Mouse (Mus musculus) intestine, postnatal 0 days (tissue): ENCODE results near the gene Cryaa. TPM values are rescaled to one million over a fixed set of nuclear protein-coding genes. Genes with fewer than 3 reads are reported as not detected.

Source experiments
- ATAC-seq: fragments of 200-750 bp; cut with Nextera tagmentation; 2 replicates; pipeline ENCODE4 v1.8.0; 2017; ENCODE audit warnings: mild to moderate bottlenecking, moderate TSS enrichment, moderate library complexity
- H3K27ac ChIP-seq: fragments of 300-500 bp; sonication (generic); 2 replicates; pipeline ENCODE4 v1.5.1; 2014; ENCODE audit warnings: mild to moderate bottlenecking, low read depth, low read length, moderate library complexity
- H3K27me3 ChIP-seq: fragments of 300-500 bp; sonication (generic); replicated peaks from 2 replicates; pipeline ENCODE4 v1.6.1; 2014; ENCODE audit warnings: low read length, mixed read lengths; ENCODE audit not compliant: control insufficient read depth, insufficient read depth
- H3K36me3 ChIP-seq: fragments of 300-500 bp; sonication (generic); 2 replicates; pipeline ENCODE4 v1.6.1; 2014; ENCODE audit warnings: mild to moderate bottlenecking, moderate library complexity; ENCODE audit not compliant: control insufficient read depth, insufficient read depth
- H3K4me1 ChIP-seq: fragments of 300-500 bp; sonication (generic); replicated peaks from 2 replicates; pipeline ENCODE4 v1.6.1; 2014; ENCODE audit warnings: antibody characterized with exemption, low read length, mixed read lengths; ENCODE audit not compliant: control insufficient read depth, insufficient read depth
- H3K4me2 ChIP-seq: fragments of 300-500 bp; sonication (generic); replicated peaks from 2 replicates; pipeline ENCODE4 v1.6.1; 2014; ENCODE audit warnings: low read depth, mild to moderate bottlenecking, moderate library complexity
- H3K4me3 ChIP-seq: fragments of 300-500 bp; sonication (generic); 2 replicates; pipeline ENCODE4 v1.5.1; 2014; ENCODE audit warnings: low read depth, low read length
- H3K9ac ChIP-seq: fragments of 300-500 bp; sonication (generic); 2 replicates; pipeline ENCODE4 v1.6.1; 2014; ENCODE audit warnings: mild to moderate bottlenecking, low read depth, low read length
- H3K9me3 ChIP-seq: fragments of 300-500 bp; sonication (generic); 2 replicates; pipeline ENCODE4 v1.6.1; 2016; ENCODE audit warnings: mixed run types; ENCODE audit not compliant: control insufficient read depth
- CTCF ChIP-seq: sonication (generic); IDR thresholded peaks from 2 replicates; pipeline ENCODE4 v1.5.1; 2016; ENCODE audit warnings: low read depth, mild to moderate bottlenecking, control low read depth, antibody characterized with exemption, moderate library complexity
- WGBS: fragments of 180-500 bp; shearing (Covaris S2); extraction: QIAGEN DNeasy Blood & Tissue Kit; methylation state at CpG from one replicate; pipeline ENCODE4 v1.1.7; 2014; 5-methylcytosine and 5-hydroxymethylcytosine counted together
- polyA plus RNA-seq: library from polyadenylated mRNA; unstranded; fragments of >200 nt; fragmentation: Nextera tagmentation; extraction: Ambion mirVana; gene quantifications from 2 replicates; pipeline ENCODE4 v1.2.1, GENCODE M21; 2015

The Cryaa gene
- polyA plus RNA-seq, 1 experiment from 2014 or later, result 0.09 TPM

DNA sequence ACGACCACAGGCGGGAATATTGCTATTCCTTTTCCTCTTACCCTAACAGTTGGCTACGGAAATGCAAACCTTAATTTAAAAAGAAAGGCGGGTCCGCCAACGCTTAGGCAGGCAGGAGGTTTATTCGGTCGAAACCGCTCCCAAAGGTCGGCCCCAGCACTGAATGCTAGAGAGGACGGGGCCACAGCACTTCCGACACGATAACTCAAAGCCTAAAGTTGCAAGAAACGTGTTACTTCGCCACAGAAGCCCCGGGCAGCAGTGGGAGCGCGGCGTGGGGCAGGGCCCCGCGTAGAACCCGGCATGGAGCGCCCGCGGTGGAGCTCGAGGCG, 19.5 kb upstream of the Cryaa start:
- Histone ChIP-seq H3K36me3 (peaks cover 16% of the 10 kb centered on the region), H3K4me2 (peak overlapping the region; percentile 76), H3K27ac (peak overlapping the region; percentile 86), H3K4me3 (peak overlapping the region; percentile 97), H3K4me1 (peaks cover 5% of the 10 kb centered on the region; the same call in 1 of the 2 replicates), H3K9me3 (no peaks in the 10 kb centered on the region), H3K27me3 (no peaks in the 10 kb centered on the region), H3K9ac (peak overlapping the region; percentile 96)
- WGBS, result 0% methylated on average over 27 of the region's 27 CpGs
- no peak for TF ChIP-seq CTCF
- 0 out of 2 replicates have a peak, but pooled peaks have one; percentile 1 for ATAC-seq

- no peaks in the 10 kb centered on the region for H3K9me3 ChIP-seq
- H3K4me2 ChIP-seq, result peak within 1 kb of the TSS; percentile 77
- peak within 1 kb of the TSS; percentile 96 for H3K9ac ChIP-seq
- under 1% methylated on average over 74 of the region's 77 CpGs for WGBS
- H3K4me3 ChIP-seq, result peak within 1 kb of the TSS; percentile 97
- no peaks in the 10 kb centered on the region for H3K27me3 ChIP-seq
- H3K36me3 ChIP-seq, result peaks cover 10% of the 10 kb centered on the region
- peak within 1 kb of the TSS; percentile 86 for H3K27ac ChIP-seq
- TF ChIP-seq CTCF, result no peak; the same call in 1 of the 2 replicates
- H3K4me1 ChIP-seq, result peaks cover 5% of the 10 kb centered on the region; the same call in 1 of the 2 replicates
- ATAC-seq, result peak; percentile 95
Measured at GRCm38 (mm10) chr17:31658468-31659185, 19.0 kb upstream of the Cryaa start, which contains the start of gene U2af1. TSS of gene U2af1 (minus strand) at chr17:31658892.

GRCm38 (mm10) chr17:31660661-31661250, 16.9 kb upstream of the Cryaa start:
- H3K9ac ChIP-seq, result no peak overlapping the region
- no peak for TF ChIP-seq CTCF
- no peaks in the 10 kb centered on the region for H3K27me3 ChIP-seq
- no peak for ATAC-seq
- peaks cover 5% of the 10 kb centered on the region; the same call in 1 of the 2 replicates for H3K4me1 ChIP-seq
- no peak overlapping the region for H3K4me2 ChIP-seq
- no peak overlapping the region for H3K4me3 ChIP-seq
- no peak overlapping the region for H3K27ac ChIP-seq
- WGBS, result 72% methylated on average over 8 of the region's 8 CpGs
- no peaks in the 10 kb centered on the region for H3K9me3 ChIP-seq
- no peaks in the 10 kb centered on the region for H3K36me3 ChIP-seq

GRCm38 (mm10) chr17:31662855-31663254, 14.8 kb upstream of the Cryaa start:
- 0 out of 2 replicates have a peak, but pooled peaks cover 5% of the 10 kb centered on the region for H3K4me1 ChIP-seq
- no peak overlapping the region for H3K9ac ChIP-seq
- no peaks in the 10 kb centered on the region for H3K9me3 ChIP-seq
- no peak overlapping the region for H3K4me3 ChIP-seq
- TF ChIP-seq CTCF, result 0 out of 2 replicates have a peak, but pooled peaks have one; percentile 21
- H3K27ac ChIP-seq, result no peak overlapping the region
- no peak overlapping the region for H3K4me2 ChIP-seq
- ATAC-seq, result no peak
- H3K36me3 ChIP-seq, result no peaks in the 10 kb centered on the region
- no peaks in the 10 kb centered on the region for H3K27me3 ChIP-seq

DNA sequence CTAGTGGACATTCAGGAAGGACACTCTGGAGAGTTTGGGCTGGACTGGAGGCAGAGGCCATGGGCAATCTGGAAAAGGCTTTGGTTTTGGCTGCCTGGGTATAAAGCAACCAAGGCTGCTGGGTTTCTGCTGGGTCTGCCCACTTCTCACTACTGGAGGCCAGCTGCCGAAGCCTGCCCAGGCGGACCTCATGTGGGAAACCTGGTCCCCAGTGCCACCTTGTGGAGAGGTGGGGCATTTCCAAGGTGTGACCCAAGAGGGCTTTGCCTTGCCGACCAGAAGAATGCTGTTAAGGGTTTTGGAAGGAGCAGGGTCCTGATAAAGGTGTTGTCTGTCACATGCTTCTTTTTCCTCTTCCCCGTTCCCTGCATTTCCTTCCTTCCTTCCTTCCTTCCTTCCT, 12.8 kb upstream of the Cryaa start:
- Histone ChIP-seq H3K36me3 (no peaks in the 10 kb centered on the region), H3K9ac (no peak overlapping the region), H3K27ac (no peak overlapping the region), H3K27me3 (no peaks in the 10 kb centered on the region), H3K9me3 (no peaks in the 10 kb centered on the region), H3K4me1 (no peaks in the 10 kb centered on the region), H3K4me3 (no peak overlapping the region), H3K4me2 (no peak overlapping the region)
- peak; percentile 79 for ATAC-seq
- WGBS, result 9% methylated on average over 4 of the region's 4 CpGs
- peak; percentile 96 for TF ChIP-seq CTCF

DNA sequence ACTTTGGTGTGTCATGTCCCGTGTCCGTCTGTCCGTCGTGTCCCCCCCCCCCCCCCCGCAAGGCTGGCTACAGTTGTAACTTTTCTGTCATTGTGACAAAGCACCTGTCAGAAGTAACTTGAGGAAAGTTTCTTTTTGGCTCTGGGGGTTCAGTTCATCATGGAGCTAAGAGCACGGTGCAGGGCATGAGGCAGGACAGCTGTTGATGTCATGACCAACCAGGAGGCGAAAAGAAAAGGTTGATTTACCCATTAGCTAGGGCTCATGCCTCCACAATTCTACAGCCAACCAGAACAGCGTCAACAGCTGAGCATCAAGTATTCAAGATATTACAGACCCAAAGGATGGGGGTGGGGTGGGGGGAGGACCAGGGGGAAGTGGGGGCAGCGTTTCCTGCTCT, 9.3 kb upstream of the Cryaa start:
- Histone ChIP-seq H3K27ac (no peak overlapping the region), H3K27me3 (no peaks in the 10 kb centered on the region), H3K36me3 (no peaks in the 10 kb centered on the region), H3K4me3 (no peak overlapping the region), H3K4me2 (no peak overlapping the region), H3K9ac (no peak overlapping the region), H3K9me3 (no peaks in the 10 kb centered on the region), H3K4me1 (no peaks in the 10 kb centered on the region)
- no peak for TF ChIP-seq CTCF
- no peak for ATAC-seq
- 72% methylated on average over 8 of the region's 9 CpGs for WGBS
